Mouse (Mus musculus) inflammation-experienced regulatory T-cells (primary cell): ENCODE data around the gene Lrrc63. TPM values are rescaled to one million over a fixed set of nuclear protein-coding genes. Genes with fewer than 3 reads are reported as not detected.

ENCODE experiments used
- polyA plus RNA-seq, 2 experiments: library from polyadenylated mRNA; unstranded; fragments of 100-300 nt; shearing (Covaris generic); gene quantifications; one replicate each; pipeline ENCODE4 v1.2.1; 2017

The Lrrc63 gene
- under 1 TPM in 1 of 2 experiments, not detected in 1; 0.29 TPM for polyA plus RNA-seq

GRCm38 (mm10) chr14:75130501-75131318, at the start of gene Lrrc63, which contains the start of gene Lcp1:
Lrrc63 (minus strand) TSS chr14:75130881.
Lcp1 (plus strand) TSS chr14:75131101.

Other genes with a start within 250 kb of the Lrrc63 start
- 10 to 100 TPM; 60.6 to 64.8 TPM for gene Lrch1, start 183.0 kb downstream of the Lrrc63 start, polyA plus RNA-seq
- gene Rubcnl, start 114.9 kb downstream of the Lrrc63 start, polyA plus RNA-seq, result 1 to 10 TPM in 1 of 2 experiments, under 1 TPM in 1; 0.64 to 2.0 TPM
- gene Lcp1, start 220 bp upstream of the Lrrc63 start, polyA plus RNA-seq, result 1,000 to 10,000 TPM; 1,190 to 1,224 TPM
- not detected for gene Cpb2, start 111.4 kb upstream of the Lrrc63 start, polyA plus RNA-seq
- gene Zc3h13, start 153.5 kb upstream of the Lrrc63 start, polyA plus RNA-seq, result 10 to 100 TPM; 38.0 to 47.7 TPM